Mouse (Mus musculus): Measurements from ENCODE around the gene Skint10.

The Skint10 gene

GRCm38 (mm10) chr4:112774766-112775165 is at the start of gene Skint10:
Gene Skint10 (minus strand): TSS chr4:112774866.
- no peak for DNase-seq (ENCODE audit: low spot score in 2 of 2)

- no peak for DNase-seq (ENCODE audit: low spot score in 2 of 2)
Observed at GRCm38 (mm10) chr4:112790646-112791045, 16.0 kb upstream of the Skint10 start.
